Mouse (Mus musculus) kidney, embryonic 15.5 days (tissue): ENCODE data around the gene Trp73. TPM values are rescaled to one million over a fixed set of nuclear protein-coding genes. Genes with fewer than 3 reads are reported as not detected.

ENCODE experiments used
- ATAC-seq: fragments of 200-750 bp; cut with Nextera tagmentation; replicated peaks from 2 replicates; pipeline ENCODE4 v1.8.0; 2017; ENCODE audit warnings: moderate TSS enrichment; ENCODE audit not compliant: low FRiP score
- H3K27ac ChIP-seq: fragments of 300-500 bp; sonication (generic); 2 replicates; pipeline ENCODE4 v1.5.1; 2015; ENCODE audit warnings: mild to moderate bottlenecking, inconsistent platforms
- H3K27me3 ChIP-seq: fragments of 300-500 bp; sonication (generic); 2 replicates; pipeline ENCODE4 v1.6.1; 2015; ENCODE audit warnings: inconsistent platforms
- H3K36me3 ChIP-seq: fragments of 300-500 bp; sonication (generic); 2 replicates; pipeline ENCODE4 v1.6.1; 2015; ENCODE audit warnings: inconsistent platforms
- H3K4me1 ChIP-seq: fragments of 300-500 bp; sonication (generic); 2 replicates; pipeline ENCODE4 v1.6.1; 2015; ENCODE audit warnings: inconsistent platforms
- H3K4me2 ChIP-seq: fragments of 300-500 bp; sonication (generic); 2 replicates; pipeline ENCODE4 v1.6.1; 2015; ENCODE audit warnings: moderate library complexity, mild to moderate bottlenecking, inconsistent platforms
- H3K4me3 ChIP-seq: fragments of 300-500 bp; sonication (generic); replicated peaks from 2 replicates; pipeline ENCODE4 v1.5.1; 2015; ENCODE audit warnings: mild to moderate bottlenecking, inconsistent platforms
- H3K9ac ChIP-seq: fragments of 300-500 bp; sonication (generic); 2 replicates; pipeline ENCODE4 v1.6.1; 2015; ENCODE audit warnings: mild to moderate bottlenecking, inconsistent platforms
- H3K9me3 ChIP-seq: fragments of 300-500 bp; sonication (generic); replicated peaks from 2 replicates; pipeline ENCODE4 v1.6.1; 2016; ENCODE audit warnings: inconsistent platforms
- WGBS: fragments of 180-500 bp; shearing (Covaris S2); methylation state at CpG from one replicate; pipeline ENCODE4 v1.1.7; 2015; ENCODE audit warnings: mixed read lengths; 5-methylcytosine and 5-hydroxymethylcytosine counted together
- polyA plus RNA-seq: library from polyadenylated mRNA; unstranded; fragments of >200 nt; fragmentation: Nextera tagmentation; extraction: Ambion mirVana; gene quantifications from 2 replicates; pipeline ENCODE4 v1.2.1, GENCODE M21; 2015

Trp73 gene
- polyA plus RNA-seq, 1 experiment from 2014 or later = 0.23 TPM

DNA sequence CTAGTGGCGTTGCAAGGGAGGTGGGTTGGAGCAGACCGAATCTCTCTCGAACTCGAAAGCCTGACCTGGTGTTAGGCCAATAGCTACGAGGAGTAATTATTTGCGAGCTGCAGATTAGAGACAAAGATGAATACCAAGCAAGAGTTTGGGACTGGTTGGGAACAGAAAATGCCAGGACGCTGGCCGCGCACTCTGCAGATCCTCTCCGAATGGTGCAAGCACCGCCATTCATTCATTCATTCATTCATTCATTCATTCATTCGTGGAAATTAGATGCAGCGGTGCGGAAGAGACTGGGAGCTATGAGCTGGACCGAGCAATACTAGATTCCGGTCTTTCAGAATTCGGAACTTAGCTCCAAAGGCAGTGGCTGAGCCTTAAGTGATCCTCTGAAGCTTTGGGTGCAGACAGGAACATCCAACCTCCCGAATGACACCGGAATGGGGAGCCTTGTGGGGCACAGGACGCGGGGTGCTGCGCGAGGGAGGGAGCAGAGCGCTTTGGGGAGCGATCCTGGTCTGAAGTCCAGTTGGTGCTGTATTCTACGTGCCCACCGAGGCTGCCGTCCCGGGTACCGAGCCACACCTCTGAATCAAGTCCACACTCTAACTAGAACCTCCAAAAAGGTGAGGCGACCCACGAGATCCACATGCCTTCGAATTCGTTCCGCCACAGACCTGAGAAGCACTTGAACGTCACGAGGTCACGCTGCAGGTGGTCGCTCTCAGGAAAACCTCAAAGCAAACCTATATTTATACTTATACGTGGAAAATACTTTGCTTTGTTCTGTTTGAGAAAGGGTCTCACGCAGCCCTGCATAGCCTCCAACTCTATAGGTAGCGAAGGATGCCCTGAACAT is 1.2 kb upstream of the Trp73 start:
- H3K9ac ChIP-seq = no peak overlapping the region
- H3K4me3 ChIP-seq = peak overlapping the region; percentile 74
- no peak overlapping the region for H3K27ac ChIP-seq
- H3K4me1 ChIP-seq = peaks cover 42% of the 10 kb centered on the region
- H3K9me3 ChIP-seq = no peaks in the 10 kb centered on the region
- peaks cover 57% of the 10 kb centered on the region for H3K27me3 ChIP-seq
- WGBS = 2% methylated on average over 42 of the region's 42 CpGs
- peaks cover 3% of the 10 kb centered on the region; the same call in 1 of the 2 replicates for H3K36me3 ChIP-seq
- H3K4me2 ChIP-seq = peak overlapping the region; percentile 92
- no peak for ATAC-seq

DNA sequence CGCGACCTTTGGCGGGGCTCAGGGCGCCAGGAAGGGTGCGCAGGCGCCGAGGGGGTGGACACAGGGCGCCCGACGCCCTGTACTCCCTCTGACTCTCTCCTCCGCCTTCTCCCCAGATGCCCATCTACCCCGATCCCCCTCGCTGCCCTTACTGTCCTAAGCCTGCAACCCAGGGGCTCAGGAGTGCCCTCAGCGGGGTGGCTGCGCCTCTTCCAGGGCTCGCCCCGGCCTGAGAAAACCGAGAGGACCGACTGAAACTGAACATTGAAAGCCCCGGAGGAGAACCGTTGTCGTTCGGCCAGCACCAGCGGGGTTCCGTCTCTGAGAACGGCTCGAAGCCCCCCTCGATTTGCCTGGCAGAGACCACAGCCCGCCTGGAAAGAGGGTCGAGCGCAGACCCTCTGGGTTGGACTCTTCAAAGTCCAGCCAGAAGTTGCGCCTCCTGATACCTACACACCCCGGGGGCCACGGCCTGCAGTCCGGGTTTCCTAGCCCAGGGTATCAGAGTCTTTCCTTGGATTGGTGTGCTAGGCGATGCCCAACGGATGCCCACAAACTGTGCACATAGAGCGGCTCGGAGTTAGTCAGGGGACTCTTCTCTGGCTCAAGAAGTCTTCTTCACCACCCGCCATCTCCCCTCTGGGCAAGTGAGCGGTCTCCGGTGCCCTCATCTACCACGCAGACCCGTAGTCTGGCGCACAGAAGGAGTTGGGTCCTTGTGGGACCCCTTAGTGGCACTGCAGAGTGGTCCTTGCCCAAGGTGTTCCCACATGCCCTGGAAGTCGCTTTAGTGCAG is 403 bp upstream of the Trp73 start:
- Histone ChIP-seq H3K36me3 (no peaks in the 10 kb centered on the region), H3K27me3 (peaks cover 65% of the 10 kb centered on the region), H3K4me3 (peak overlapping the region; percentile 74), H3K4me1 (peaks cover 42% of the 10 kb centered on the region), H3K27ac (no peak overlapping the region), H3K9me3 (no peaks in the 10 kb centered on the region), H3K4me2 (peak overlapping the region; percentile 92), H3K9ac (peak overlapping the region; percentile 41)
- peak; percentile 12; the same call in 1 of the 2 replicates for ATAC-seq
- WGBS = 1% methylated on average over 37 of the region's 46 CpGs

DNA sequence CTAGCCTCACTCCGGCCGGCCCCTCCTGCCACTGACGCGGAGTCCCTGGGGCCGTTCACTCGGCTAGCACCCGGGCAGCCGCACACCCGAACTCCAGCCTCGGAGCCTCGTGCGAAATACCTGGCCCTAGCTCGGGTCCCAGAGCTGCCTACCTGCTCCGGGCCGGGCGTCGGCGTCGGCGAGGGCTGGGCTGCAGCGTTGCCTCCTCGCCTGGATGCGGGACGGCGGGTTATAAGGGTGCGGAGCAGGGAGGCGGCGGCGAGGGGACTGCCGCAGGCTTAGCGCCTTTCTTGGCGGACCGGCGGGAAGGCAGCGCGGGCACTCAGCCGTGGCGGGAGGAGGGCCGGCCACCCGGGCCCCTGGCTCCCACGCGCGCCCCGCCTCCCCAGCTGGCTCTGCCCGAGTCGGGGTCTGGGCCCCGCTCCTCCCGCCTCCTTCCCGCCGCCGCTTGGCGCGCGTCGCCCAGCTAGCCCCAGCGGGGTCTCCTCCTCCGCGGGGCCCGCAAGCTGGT is 282 bp downstream of the Trp73 start:
- Histone ChIP-seq H3K4me3 (peak overlapping the region; percentile 74), H3K4me2 (peak overlapping the region; percentile 92), H3K36me3 (no peaks in the 10 kb centered on the region), H3K27ac (no peak overlapping the region), H3K9me3 (no peaks in the 10 kb centered on the region), H3K9ac (peak overlapping the region; percentile 41), H3K4me1 (peaks cover 42% of the 10 kb centered on the region), H3K27me3 (peaks cover 71% of the 10 kb centered on the region)
- under 1% methylated on average over 54 of the region's 59 CpGs for WGBS
- ATAC-seq = peak; percentile 68

DNA sequence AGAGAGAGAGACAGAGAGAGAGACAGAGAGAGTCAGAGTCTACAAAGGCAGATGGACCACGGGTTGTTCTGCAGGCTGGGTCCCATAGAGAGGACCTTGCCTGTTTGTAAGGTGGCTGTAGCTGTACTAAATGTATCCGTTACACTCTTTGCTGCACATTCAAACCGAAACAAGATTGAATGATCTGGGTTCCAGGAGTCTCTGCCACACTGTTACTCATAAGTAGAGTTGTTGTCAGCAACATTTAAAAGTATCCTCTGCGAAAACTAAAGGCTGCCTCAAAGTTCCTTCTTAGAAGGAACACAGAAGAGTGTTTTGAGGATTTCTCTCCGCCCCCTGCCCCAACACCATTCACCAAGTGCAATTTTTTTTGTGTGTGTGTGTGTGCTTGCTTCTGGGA is 2.9 kb downstream of the Trp73 start:
- WGBS = 63% methylated on average over 5 of the region's 5 CpGs
- Histone ChIP-seq H3K27me3 (peaks cover 87% of the 10 kb centered on the region), H3K9me3 (no peaks in the 10 kb centered on the region), H3K27ac (no peak overlapping the region), H3K4me2 (no peak overlapping the region), H3K9ac (no peak overlapping the region), H3K4me3 (no peak overlapping the region), H3K36me3 (no peaks in the 10 kb centered on the region), H3K4me1 (peaks cover 33% of the 10 kb centered on the region)
- ATAC-seq = no peak

DNA sequence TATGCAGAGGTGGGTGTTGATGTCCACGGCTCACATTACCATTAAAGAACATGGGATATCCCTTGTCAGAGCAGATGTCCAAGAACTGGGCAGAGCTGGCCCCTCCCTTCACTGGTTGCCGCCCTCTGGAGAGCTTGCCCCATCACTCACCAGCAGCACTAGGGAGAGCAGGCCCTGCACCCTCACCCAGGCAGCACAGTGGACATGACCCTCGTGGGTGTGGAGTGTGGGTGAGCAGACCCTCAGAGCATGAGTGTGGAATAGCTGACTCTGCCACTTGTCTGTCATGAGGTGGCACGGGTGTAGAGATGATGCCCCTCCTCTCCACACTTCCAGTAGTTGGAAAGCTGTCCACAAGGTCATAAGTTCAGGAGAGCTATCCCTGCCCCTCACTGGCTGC is 5.2 kb downstream of the Trp73 start:
- Histone ChIP-seq H3K4me2 (no peak overlapping the region), H3K36me3 (no peaks in the 10 kb centered on the region), H3K27ac (no peak overlapping the region), H3K9ac (no peak overlapping the region), H3K9me3 (no peaks in the 10 kb centered on the region), H3K4me1 (peaks cover 13% of the 10 kb centered on the region), H3K27me3 (peaks cover 84% of the 10 kb centered on the region), H3K4me3 (no peak overlapping the region)
- 50% methylated on average over 4 of the region's 4 CpGs for WGBS
- no peak for ATAC-seq

DNA sequence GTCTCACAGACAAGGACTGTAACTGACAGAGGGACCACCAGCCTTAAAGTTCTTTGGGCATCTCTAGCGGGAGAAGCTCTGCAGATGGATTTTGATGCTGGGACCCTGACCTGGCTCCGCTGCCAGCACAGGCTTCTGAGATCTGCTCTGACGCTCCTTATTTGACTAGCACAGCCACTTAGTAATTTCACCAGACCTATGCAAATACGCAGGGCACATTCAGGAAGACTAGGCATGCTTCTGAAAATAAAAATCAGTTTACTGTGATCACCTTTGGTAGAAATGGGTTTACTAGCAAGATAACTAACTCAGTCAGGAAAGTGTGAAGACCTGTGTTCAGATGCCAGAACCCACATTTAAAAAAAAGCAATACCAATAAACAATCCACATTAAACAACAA is 8.1 kb downstream of the Trp73 start:
- Histone ChIP-seq H3K4me1 (0 out of 2 replicates have a peak, but pooled peaks cover 4% of the 10 kb centered on the region), H3K4me3 (no peak overlapping the region), H3K36me3 (no peaks in the 10 kb centered on the region), H3K9me3 (no peaks in the 10 kb centered on the region), H3K4me2 (no peak overlapping the region), H3K9ac (no peak overlapping the region), H3K27me3 (peaks cover 76% of the 10 kb centered on the region), H3K27ac (no peak overlapping the region)
- WGBS = 79% methylated on average over 4 of the region's 4 CpGs
- no peak for ATAC-seq

DNA sequence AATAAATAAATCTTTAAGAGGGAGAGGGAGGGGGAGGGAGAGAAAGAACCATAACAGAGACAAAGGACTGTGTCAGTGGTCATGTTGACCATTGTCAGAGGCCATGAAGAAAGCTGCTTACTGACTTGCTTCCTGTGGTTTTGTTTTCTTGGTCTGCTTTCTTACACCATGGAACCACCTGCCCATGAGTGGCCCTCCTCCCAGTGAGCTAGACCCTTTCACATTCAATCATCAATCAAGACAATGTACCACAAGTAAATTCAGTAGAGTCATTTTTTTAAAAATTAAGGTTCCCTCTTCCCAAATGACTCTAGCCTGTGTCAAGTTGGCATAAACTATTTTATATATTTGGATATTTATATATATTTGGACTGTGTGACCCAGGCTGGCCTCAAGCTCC is 10.1 kb downstream of the Trp73 start:
- H3K4me3 ChIP-seq = no peak overlapping the region
- peaks cover 68% of the 10 kb centered on the region for H3K27me3 ChIP-seq
- H3K27ac ChIP-seq = no peak overlapping the region
- H3K9me3 ChIP-seq = no peaks in the 10 kb centered on the region
- ATAC-seq = no peak
- no peaks in the 10 kb centered on the region for H3K36me3 ChIP-seq
- no peak overlapping the region for H3K4me2 ChIP-seq
- no peak overlapping the region for H3K9ac ChIP-seq
- H3K4me1 ChIP-seq = 0 out of 2 replicates have a peak, but pooled peaks cover 4% of the 10 kb centered on the region

DNA sequence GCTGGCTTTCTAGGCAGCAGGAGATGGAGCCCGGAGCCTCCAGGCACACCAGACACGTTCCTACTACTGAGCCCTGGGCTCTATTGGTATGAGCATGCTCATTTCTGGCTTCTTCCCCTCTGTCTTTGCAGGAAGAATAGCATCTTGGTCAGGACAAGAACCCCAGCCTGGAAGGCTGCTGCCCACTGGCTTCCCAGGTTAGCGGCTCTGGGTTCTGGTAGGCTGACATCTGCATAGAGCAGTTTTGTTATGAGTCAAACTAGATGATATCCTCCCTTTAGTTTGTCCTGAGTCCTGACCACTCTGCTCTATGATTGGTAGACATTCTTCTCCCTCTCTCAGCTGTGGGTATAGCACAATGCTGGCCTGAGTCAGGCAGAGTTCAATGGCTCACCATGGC is 12.7 kb downstream of the Trp73 start:
- Histone ChIP-seq H3K27ac (no peak overlapping the region), H3K9ac (no peak overlapping the region), H3K9me3 (no peaks in the 10 kb centered on the region), H3K4me3 (no peak overlapping the region), H3K36me3 (no peaks in the 10 kb centered on the region), H3K27me3 (peaks cover 71% of the 10 kb centered on the region), H3K4me2 (no peak overlapping the region), H3K4me1 (no peaks in the 10 kb centered on the region)
- no peak for ATAC-seq
- WGBS = 77% methylated on average over 3 of the region's 3 CpGs

DNA sequence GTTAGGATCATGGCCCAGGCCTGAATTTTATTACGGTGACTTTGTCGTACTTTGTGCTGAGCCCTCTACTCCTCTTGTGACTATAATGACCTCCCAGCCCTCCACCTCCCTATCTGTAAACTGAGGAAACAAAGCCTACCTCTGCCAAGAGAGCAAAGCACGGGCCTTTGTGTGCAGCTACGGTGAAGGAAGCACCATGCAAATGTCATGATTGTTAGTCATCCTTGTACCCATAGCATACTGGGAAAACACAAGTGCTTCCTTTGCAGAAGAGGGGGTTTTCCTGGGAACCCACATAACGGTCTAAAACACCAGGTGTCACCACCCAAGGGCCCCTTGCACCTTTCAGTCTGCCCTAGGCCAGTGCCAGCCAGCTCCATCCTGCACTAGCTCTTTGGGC is 14.8 kb downstream of the Trp73 start:
- 68% methylated on average over 5 of the region's 5 CpGs for WGBS
- H3K27me3 ChIP-seq = peaks cover 63% of the 10 kb centered on the region
- H3K4me3 ChIP-seq = no peak overlapping the region
- H3K4me1 ChIP-seq = no peaks in the 10 kb centered on the region
- no peak overlapping the region for H3K9ac ChIP-seq
- no peaks in the 10 kb centered on the region for H3K36me3 ChIP-seq
- no peak overlapping the region for H3K27ac ChIP-seq
- ATAC-seq = no peak
- H3K4me2 ChIP-seq = no peak overlapping the region
- no peaks in the 10 kb centered on the region for H3K9me3 ChIP-seq

DNA sequence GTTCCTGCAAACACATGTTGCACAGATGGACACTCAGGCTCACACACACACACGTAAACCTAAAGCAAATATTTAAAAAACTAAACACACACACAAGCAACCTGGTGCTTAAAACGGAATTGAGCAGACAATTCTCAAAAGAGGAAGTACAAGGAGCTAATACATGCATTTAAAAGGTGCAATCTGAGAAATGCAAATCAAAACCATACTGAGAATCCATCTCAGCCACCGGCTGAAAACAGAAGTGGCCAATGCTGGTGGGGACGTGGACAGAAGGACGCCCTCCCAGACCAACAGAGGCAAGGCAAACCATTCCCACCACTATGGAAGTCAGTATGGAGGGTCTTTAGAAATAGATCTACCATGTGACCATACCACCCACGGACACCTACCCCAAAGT is 16.5 kb downstream of the Trp73 start:
- Histone ChIP-seq H3K4me1 (no peaks in the 10 kb centered on the region), H3K27me3 (peaks cover 52% of the 10 kb centered on the region; the same call in 1 of the 2 replicates), H3K4me2 (no peak overlapping the region), H3K27ac (no peak overlapping the region), H3K9me3 (no peaks in the 10 kb centered on the region), H3K9ac (no peak overlapping the region), H3K36me3 (no peaks in the 10 kb centered on the region), H3K4me3 (no peak overlapping the region)
- 81% methylated on average over 6 of the region's 6 CpGs for WGBS
- no peak for ATAC-seq

DNA sequence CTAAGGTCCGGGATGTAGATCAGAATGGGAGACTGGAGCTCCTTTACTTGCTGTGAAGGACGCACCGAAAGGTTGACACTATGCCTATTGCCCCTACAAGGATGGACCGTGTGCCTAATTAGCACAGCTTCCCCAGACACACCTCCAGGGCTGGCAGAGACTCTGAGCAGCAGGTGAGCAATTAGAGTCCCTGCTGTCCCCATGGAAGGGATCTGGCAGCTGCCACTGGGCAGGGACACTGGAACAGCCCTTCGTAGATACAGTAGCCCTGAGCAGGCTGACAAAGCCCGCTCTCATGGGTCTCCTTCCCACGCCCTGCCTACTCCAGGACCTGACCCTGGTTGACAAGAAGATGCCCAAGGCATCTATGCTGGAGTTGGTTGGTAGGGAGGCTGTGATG is 17.6 kb downstream of the Trp73 start:
- Histone ChIP-seq H3K27me3 (peaks cover 43% of the 10 kb centered on the region; the same call in 1 of the 2 replicates), H3K4me1 (no peaks in the 10 kb centered on the region), H3K27ac (no peak overlapping the region), H3K9me3 (no peaks in the 10 kb centered on the region), H3K36me3 (no peaks in the 10 kb centered on the region), H3K9ac (no peak overlapping the region), H3K4me3 (no peak overlapping the region), H3K4me2 (no peak overlapping the region)
- WGBS = 68% methylated on average over 7 of the region's 7 CpGs
- no peak for ATAC-seq

DNA sequence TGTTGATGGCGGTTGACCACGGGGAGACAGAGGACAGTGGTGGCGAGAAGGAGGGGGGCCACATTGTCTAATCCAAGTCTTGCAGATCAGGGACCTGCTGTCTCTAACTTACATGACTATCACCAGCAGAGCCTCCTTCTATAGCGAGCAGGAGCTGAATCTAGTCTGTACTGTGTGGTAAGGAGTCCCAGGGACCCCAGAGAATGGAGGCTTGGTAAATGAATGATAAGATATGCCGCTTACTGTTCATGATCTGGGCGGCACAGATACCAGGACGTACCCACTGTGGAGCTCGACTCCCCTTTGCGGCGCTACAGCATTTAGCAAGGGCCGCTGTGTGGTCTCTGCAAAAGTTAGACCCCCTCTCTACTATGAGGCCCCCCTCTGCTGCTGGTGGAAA is 18.2 kb downstream of the Trp73 start:
- H3K9me3 ChIP-seq = no peaks in the 10 kb centered on the region
- 84% methylated on average over 11 of the region's 11 CpGs for WGBS
- no peaks in the 10 kb centered on the region for H3K36me3 ChIP-seq
- no peak overlapping the region for H3K4me3 ChIP-seq
- H3K27me3 ChIP-seq = peaks cover 37% of the 10 kb centered on the region; the same call in 1 of the 2 replicates
- no peak; the same call in 1 of the 2 replicates for ATAC-seq
- H3K27ac ChIP-seq = no peak overlapping the region
- no peak overlapping the region for H3K9ac ChIP-seq
- no peaks in the 10 kb centered on the region for H3K4me1 ChIP-seq
- H3K4me2 ChIP-seq = no peak overlapping the region
